Mouse (Mus musculus) kidney, adult 18-20 months (tissue): ENCODE measurements at regions not wholly inside any gene's neighbourhood (a gene's known extent, or its start where the extent isn't known, plus 50 kb on each side); places are given as distances from the start of the nearest gene placed in this dataset.

Source experiments
- DNase-seq: peaks from one replicate; pipeline ENCODE4 v3.0.0; 2021

- DNase-seq = no peak
These were observed 58.5 kb upstream of the Top1 start for GRCm38 (mm10) chr2:160587015-160587835.

GRCm38 (mm10) chr2:160588401-160588800 is 57.3 kb upstream of the Top1 start:
- DNase-seq = no peak

GRCm38 (mm10) chr2:160590209-160590910 is 55.3 kb upstream of the Top1 start:
- DNase-seq = no peak

GRCm38 (mm10) chr2:160591446-160592180 is 54.1 kb upstream of the Top1 start:
- DNase-seq = no peak

GRCm38 (mm10) chr2:160593035-160593434 is 52.7 kb upstream of the Top1 start:
- DNase-seq = peak; percentile 80
